Mouse (Mus musculus): ENCODE measurements at regions not wholly inside any gene's neighbourhood (a gene's known extent, or its start where the extent isn't known, plus 50 kb on each side); places are given as distances from the start of the nearest gene placed in this dataset.

GRCm38 (mm10) chr3:43339101-43339500, 1596.7 kb downstream of the D3Ertd751e start:
- no peak for TF ChIP-seq CTCF (IDR thresholded peaks at IDR 0.05; ENCODE audit: low read depth, low read length)
- TF ChIP-seq POLR2A (IDR thresholded peaks at IDR 0.05; ENCODE audit: extremely low read depth, insufficient read depth, low read length): no peak

Data from liver, adult 2 months (tissue).